Mouse (Mus musculus): ENCODE measurements around the gene Sap25.

The Sap25 gene

DNA sequence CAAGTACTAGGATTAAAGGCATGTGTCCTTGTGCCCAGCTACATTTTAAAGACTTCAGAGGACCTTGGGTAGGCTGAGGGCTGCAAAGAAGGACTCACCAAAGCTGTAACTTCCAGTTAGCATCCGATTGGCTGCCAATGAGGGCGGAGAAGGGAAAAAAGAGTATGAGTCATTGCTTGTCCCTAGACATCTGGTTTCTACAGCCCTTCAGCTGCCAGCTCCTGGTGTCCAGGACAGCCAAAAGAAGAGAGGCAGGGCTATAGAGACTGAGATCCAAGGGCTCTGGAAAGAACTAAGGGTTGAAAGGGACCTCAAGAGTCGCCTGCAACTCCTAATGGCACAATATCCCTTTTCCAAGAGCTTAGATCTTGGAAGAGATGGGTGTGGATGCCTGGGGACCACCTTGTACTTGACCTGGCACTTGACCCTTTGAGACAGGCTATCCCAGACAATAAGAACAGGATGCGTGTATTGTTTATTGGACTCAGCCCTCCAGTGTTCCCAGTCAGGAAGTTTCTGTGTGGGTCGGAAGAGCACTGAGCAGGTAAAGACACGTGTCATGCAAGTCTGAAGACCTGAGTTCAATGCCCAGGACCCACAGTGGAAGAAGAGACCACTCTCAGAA is 19.0 kb downstream of the Sap25 start:
- DNase-seq (ENCODE audit: low read depth, low spot score): no peak

GRCm38 (mm10) chr5:137663057-137663456 is 21.9 kb downstream of the Sap25 start:
- DNase-seq (ENCODE audit: low read depth, low spot score): no peak

DNA sequence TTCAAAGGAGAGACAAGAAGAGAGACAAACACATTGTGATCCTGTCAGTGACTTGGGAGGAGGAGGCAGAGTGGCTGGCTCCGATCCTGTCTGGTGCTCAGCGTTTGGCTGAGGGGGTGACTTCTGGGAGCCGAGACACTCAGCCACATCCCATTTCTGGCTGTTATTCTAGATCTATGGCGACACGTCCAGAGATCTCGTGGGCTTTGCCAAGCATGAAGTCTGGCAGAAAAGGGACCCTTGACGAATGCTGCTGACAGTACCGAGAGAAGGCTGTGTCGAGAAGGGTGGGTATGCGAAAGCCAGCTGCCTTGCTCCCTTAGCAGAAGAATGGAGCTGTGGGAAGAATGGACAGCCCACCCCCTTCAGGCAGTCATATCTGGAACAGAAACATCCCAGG is 27.8 kb downstream of the Sap25 start:
- DNase-seq (ENCODE audit: low read depth, low spot score): no peak

GRCm38 (mm10) chr5:137670240-137670639 is 29.1 kb downstream of the Sap25 start:
- DNase-seq (ENCODE audit: low read depth, low spot score): no peak

DNA sequence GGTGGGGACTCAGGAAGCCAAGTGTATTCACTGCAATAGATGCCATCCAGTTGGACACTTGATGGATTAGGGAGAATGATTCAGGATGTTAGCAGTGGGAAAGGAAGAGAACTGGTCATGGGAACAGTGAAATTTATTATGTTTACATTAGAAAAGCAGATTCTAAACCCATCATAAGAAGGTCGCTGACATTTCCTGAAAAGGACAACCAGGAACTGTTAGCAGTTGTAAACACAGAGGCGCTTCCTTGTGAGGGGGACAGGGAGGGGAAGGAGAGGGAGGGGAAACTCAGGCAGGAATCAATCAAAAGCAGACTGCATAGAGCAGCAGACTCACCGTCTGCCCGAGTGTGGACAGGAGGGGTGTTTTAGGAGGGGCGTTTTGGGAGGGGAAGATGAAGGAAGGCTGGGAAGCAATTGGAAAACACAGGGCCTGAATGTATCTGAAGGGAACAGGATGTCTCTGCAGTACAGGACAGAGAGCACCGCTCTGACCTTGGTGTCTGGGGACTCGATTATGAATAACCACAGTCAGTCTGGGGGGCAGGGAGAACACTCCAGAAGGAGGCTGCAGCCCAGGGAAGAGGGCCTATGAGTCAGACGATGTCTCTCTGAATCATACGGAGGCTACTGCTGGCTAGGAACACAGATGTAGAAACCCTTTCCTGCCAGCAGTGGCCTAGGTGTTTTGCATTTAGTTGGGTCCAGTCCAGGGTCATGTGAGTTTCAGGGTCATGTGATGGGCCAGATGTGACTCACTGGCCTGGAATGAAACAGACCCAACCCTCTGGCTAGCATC is 30.5 kb downstream of the Sap25 start:
- no peak for DNase-seq (ENCODE audit: low read depth, low spot score)

DNA sequence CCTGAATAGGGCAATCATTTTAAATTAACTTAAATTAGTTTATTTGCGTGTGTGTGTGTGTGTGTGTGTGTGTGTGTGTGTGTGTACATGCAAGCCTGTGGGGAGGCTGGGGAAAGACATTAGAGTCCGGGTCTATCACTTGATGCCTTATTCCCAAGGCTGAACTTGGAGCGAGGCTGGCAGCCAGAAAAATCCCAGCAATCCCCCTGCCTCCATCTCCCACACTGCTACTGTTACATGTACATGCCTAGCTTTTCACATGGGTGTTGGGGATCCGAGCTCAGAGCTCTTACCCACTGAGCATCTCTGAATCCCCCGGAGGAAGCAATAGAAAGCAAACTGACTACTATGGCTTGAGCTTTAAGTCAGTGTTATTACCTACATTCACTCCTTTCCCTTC is 31.2 kb downstream of the Sap25 start:
- DNase-seq (ENCODE audit: low read depth, low spot score): no peak

GRCm38 (mm10) chr5:137673015-137673414 is 31.9 kb downstream of the Sap25 start:
- no peak for DNase-seq (ENCODE audit: low read depth, low spot score)

- no peak for DNase-seq (ENCODE audit: low read depth, low spot score)
Observed at GRCm38 (mm10) chr5:137674786-137675185, 33.7 kb downstream of the Sap25 start.

GRCm38 (mm10) chr5:137677859-137678258 is 36.7 kb downstream of the Sap25 start:
- DNase-seq (ENCODE audit: low read depth, low spot score): no peak

- DNase-seq (ENCODE audit: low read depth, low spot score): no peak
Observed at GRCm38 (mm10) chr5:137678736-137679135, 37.6 kb downstream of the Sap25 start.

DNA sequence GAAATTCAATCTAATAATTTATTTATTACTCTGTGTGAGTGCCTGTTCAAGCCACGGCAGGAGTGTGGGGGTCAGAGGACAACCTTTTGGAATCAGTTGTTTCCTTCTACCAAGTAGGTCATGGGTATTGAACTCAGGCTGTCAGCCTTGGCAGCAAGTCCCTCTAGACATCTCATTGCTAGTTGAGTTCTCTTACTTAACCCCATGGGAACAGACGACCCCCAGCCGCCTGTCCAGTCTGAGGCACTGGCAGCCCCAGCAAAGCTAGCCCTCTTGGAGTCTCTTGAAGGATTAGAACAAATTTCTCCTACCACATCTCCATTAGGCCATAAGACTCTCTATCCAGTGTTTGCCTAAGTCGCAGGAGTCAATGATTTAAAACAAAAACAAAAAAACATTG is 38.6 kb downstream of the Sap25 start:
- no peak for DNase-seq (ENCODE audit: low read depth, low spot score)

DNA sequence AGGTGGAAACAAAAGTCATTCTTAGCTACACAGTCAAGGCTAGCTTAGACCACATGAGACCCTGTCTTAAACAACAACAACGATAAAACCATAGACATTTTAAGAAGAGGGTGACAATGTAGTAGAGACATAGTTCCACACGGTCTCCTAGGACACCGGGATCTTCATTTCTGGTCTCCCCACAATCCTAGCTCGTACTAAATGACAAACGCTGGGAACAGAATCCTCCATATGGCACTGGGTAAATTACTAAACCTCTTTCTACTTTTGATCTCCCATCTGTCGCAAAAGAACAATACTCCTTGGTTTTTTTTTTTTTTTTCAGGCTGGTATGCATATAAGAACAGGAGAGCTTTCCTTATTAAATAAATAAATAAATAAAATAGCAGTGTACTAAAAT is 41.4 kb downstream of the Sap25 start:
- DNase-seq (ENCODE audit: low read depth, low spot score): no peak

DNA sequence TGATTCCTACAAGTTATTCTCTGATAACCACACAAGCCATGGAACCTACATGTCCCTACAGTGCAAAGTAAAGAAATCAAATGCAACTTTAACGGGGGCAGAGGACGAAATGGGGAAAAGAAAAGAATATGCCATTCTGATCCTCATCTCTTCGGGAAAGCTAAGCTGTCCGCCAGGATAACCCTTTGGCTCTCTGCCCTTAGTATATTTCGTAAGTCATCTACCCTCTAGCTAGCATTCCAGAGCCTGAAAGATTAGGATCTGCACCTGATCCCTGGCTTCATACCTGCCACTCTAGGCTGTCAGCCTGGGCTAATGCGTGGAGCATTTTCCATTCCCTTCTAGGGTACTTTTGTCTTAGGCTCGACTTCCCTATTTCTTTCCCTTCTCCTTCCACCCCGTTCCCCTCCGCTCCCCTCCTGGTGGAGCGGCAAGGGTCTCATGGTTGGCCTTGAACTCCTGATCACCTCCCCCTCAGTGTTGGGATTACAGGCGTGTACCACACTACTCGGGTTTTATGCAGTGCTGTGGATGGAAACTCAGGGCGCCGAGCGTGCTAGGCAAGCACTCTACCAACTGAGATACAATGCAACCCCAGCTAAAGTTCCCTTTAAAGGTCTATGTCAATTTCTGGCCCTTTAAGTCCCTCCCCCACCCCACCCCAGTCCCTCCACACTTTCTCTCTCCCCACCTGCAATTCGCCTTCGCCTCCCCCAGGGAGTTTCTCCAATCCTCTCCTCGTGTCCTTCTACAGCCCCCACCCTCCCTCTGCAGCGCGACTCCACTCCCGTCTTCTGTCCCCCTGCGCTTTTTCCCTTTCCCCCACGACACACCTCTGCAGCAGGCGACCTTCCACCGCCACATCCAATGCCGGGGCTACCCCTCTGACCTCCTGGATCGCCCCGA is 42.5 kb downstream of the Sap25 start:
- no peak for DNase-seq (ENCODE audit: low read depth, low spot score)

- peak; percentile 72 for DNase-seq (ENCODE audit: low read depth, low spot score)
Observed at GRCm38 (mm10) chr5:137684294-137685123, 43.4 kb downstream of the Sap25 start, which contains the start of gene Agfg2. Agfg2 (minus strand) TSS chr5:137684726.

DNA sequence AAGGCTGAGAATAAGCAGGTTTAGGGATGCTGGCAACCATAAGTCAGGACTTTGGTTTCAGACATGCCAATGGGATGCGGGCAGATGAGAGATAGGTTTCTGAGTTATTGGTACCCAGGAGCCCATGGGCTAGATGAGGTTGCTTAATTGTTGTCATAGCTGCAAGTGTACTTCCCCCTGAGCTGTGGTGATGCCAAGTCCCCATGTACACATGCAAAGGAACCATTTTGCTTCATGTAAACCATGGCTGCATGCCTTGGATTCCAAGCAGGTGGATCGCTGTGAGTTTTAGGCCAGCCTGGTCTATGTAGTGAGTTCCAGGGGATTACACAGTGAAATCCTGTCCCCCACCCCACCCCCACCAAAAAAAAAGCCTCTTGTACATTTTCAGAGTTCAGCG is 44.5 kb downstream of the Sap25 start:
- no peak for DNase-seq (ENCODE audit: low read depth, low spot score)

DNA sequence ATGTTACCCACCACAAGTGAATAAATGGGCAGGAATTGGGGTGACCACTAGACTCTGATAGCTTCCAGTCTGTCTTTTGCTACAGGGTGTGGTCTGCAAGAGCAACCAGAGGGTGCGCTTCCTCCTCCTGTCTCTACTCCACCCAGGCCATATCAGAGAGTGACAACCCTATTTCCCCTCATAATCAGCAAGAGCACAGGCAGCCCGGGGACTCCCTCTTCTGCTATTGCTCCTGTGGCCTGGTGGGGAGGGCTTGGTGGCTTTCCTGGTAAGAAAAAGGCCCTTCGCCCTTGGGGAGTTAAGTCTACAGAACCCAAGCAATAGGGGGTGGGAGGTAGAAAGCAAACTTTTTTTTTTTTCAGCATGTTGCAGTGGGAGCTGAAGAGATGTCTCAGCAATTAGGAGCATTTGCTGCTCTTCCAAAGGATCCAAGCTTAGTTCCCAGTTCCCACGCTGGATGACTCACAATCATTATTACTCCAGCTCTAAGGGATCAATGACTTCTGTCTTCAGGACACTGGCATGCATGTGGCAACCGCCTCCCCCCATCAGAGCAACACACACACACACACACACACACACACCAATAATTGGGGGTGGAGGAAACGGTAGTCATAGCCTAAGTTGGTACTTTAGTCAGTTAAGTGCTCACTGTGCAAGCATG is 45.1 kb downstream of the Sap25 start:
- DNase-seq (ENCODE audit: low read depth, low spot score): no peak

DNA sequence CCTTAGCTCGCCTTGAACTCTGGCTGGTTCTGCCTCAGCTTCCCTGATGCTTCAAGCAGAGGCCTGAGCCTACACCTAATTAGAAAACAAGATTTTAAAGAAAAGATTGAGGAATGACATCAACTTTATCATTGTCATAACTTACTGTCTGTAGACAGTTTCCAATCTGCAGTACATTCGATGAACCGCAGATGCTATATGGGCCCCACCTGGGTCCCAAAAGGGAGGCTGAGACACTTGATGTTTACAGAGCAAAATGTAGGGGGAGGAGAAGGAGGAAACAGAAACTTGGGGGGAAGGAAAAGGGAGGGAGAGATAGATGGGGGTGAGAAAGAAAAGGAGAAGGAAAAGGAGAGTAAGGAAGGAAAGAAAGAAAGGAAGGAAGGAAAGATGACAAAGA is 48.8 kb downstream of the Sap25 start:
- no peak for DNase-seq (ENCODE audit: low read depth, low spot score)

- no peak for DNase-seq (ENCODE audit: low read depth, low spot score)
Observed at GRCm38 (mm10) chr5:137690531-137690930, 49.4 kb downstream of the Sap25 start.

GRCm38 (mm10) chr5:137691881-137692280 is 50.7 kb downstream of the Sap25 start:
- DNase-seq (ENCODE audit: low read depth, low spot score): no peak

All from retina, adult 2 months (tissue).